Comparison of ENCODE assay signal across 8 mouse cellular contexts in genomic region chr3:148343633-148344361, GRCm38 (mm10).
DNase-seq lines count a peak whose midpoint lies in the region; ATAC-seq and TF ChIP-seq lines count a peak whose summit lies in the region.

No protein-coding gene starts in this region.

- H3K4me2 ChIP-seq in hindbrain, embryonic 14.5 days (replicated peaks): peak overlapping the region; percentile 27
- H3K4me2 ChIP-seq in limb, embryonic 14.5 days (replicated peaks; ENCODE audit: low read depth, low read length, severe bottlenecking): no peak overlapping the region; the same call in 1 of the 2 replicates
- no peak overlapping the region for H3K4me2 ChIP-seq in neural tube, embryonic 11.5 days (ENCODE audit: low read depth)

- H3K36me3 ChIP-seq in hindbrain, embryonic 14.5 days (replicated peaks; ENCODE audit: control insufficient read depth, insufficient read depth): no peaks in the 10 kb centered on the region
- no peaks in the 10 kb centered on the region for H3K36me3 ChIP-seq in limb, embryonic 14.5 days (ENCODE audit: control insufficient read depth, insufficient read depth, low read length)
- H3K36me3 ChIP-seq in neural tube, embryonic 11.5 days (ENCODE audit: control insufficient read depth, insufficient read depth, low read length): no peaks in the 10 kb centered on the region

- no peaks in the 10 kb centered on the region for H3K27me3 ChIP-seq in hindbrain, embryonic 14.5 days (ENCODE audit: control insufficient read depth, insufficient read depth, low read length)
- H3K27me3 ChIP-seq in limb, embryonic 14.5 days (ENCODE audit: control insufficient read depth, insufficient read depth, low read length): no peaks in the 10 kb centered on the region
- H3K27me3 ChIP-seq in neural tube, embryonic 11.5 days (ENCODE audit: control insufficient read depth, insufficient read depth, low read length): no peaks in the 10 kb centered on the region

- TF ChIP-seq POLR2A in limb, embryonic 14.5 days (IDR thresholded peaks at IDR 0.05; ENCODE audit: borderline replicate concordance, extremely low read depth, insufficient read depth, insufficient read length): no peak

- peak; percentile 91 for ATAC-seq in hindbrain, embryonic 14.5 days (ENCODE audit: low FRiP score)
- ATAC-seq in limb, embryonic 14.5 days (ENCODE audit: low FRiP score, low read depth): peak; percentile 73
- ATAC-seq in neural tube, embryonic 11.5 days (ENCODE audit: insufficient read depth, low FRiP score, low TSS enrichment): peak; percentile 69

- no peak overlapping the region for H3K4me3 ChIP-seq in hindbrain, embryonic 14.5 days (replicated peaks; ENCODE audit: low read length)
- H3K4me3 ChIP-seq in limb, embryonic 14.5 days (replicated peaks; ENCODE audit: low read length): no peak overlapping the region
- H3K4me3 ChIP-seq in neural tube, embryonic 11.5 days (ENCODE audit: low read depth, low read length): no peak overlapping the region

- WGBS in hindbrain, embryonic 14.5 days: 5% methylated on average over 10 of the region's 10 CpGs
- 19% methylated on average over 10 of the region's 10 CpGs for WGBS in limb, embryonic 14.5 days
- WGBS in neural tube, embryonic 11.5 days: 6% methylated on average over 10 of the region's 10 CpGs

- no peaks in the 10 kb centered on the region for H3K9me3 ChIP-seq in hindbrain, embryonic 14.5 days (ENCODE audit: control insufficient read depth, low read length)
- no peaks in the 10 kb centered on the region for H3K9me3 ChIP-seq in limb, embryonic 14.5 days (ENCODE audit: control insufficient read depth, low read length)
- H3K9me3 ChIP-seq in neural tube, embryonic 11.5 days (ENCODE audit: control insufficient read depth, low read length): no peaks in the 10 kb centered on the region

- peak overlapping the region; percentile 2; the same call in 1 of the 2 replicates for H3K27ac ChIP-seq in hindbrain, embryonic 14.5 days
- H3K27ac ChIP-seq in limb, embryonic 14.5 days (replicated peaks; ENCODE audit: low read depth, low read length): no peak overlapping the region
- H3K27ac ChIP-seq in neural tube, embryonic 11.5 days (ENCODE audit: low read depth, low read length): no peak overlapping the region

- no peak overlapping the region for H3K9ac ChIP-seq in hindbrain, embryonic 14.5 days
- no peak overlapping the region for H3K9ac ChIP-seq in limb, embryonic 14.5 days (ENCODE audit: low read depth, low read length, severe bottlenecking)
- no peak overlapping the region for H3K9ac ChIP-seq in neural tube, embryonic 11.5 days (ENCODE audit: low read length)

- H3K4me1 ChIP-seq in hindbrain, embryonic 14.5 days (replicated peaks; ENCODE audit: control insufficient read depth, insufficient read depth, low read length): peaks cover 19% of the 10 kb centered on the region
- peaks cover 9% of the 10 kb centered on the region; the same call in 1 of the 2 replicates for H3K4me1 ChIP-seq in limb, embryonic 14.5 days (ENCODE audit: control insufficient read depth, insufficient read depth, low read length)
- H3K4me1 ChIP-seq in neural tube, embryonic 11.5 days (ENCODE audit: control insufficient read depth, insufficient read depth, low read length): no peaks in the 10 kb centered on the region

- intact Hi-C loops in gastrocnemius, postnatal 14 days (cut with DNase I; ENCODE audit: low total_unique reads): no loop called here

- DNase-seq in cerebellum, adult 18-20 months: peak; percentile 10 to 11
- no peak for DNase-seq in cerebellum, adult 11 months
- peak; percentile 26 to 66 for DNase-seq in cerebellum, postnatal 4 days (ENCODE audit: low spot score in 2 of 2)
- peak; percentile 84 for DNase-seq in gastrocnemius, postnatal 14 days
- peak; percentile 58 for DNase-seq in hindbrain, embryonic 14.5 days (ENCODE audit: low spot score)
- peak; percentile 60 for DNase-seq in limb, embryonic 14.5 days (ENCODE audit: low spot score)
- DNase-seq in neural tube, embryonic 11.5 days (ENCODE audit: low spot score): peak; percentile 49
- DNase-seq in spleen, postnatal 4 days (ENCODE audit: low spot score in 2 of 2): no peak

Comparison
In these comparisons a context has a peak if more than half of its experiments do, and no peak if none do; other contexts are left out.
1. DNase-seq: peak in cerebellum, adult 18-20 months (2 of 2), cerebellum, postnatal 4 days (2 of 2), gastrocnemius, postnatal 14 days (single experiment), hindbrain, embryonic 14.5 days (single experiment), limb, embryonic 14.5 days (single experiment) and neural tube, embryonic 11.5 days (single experiment); none in cerebellum, adult 11 months (single experiment) and spleen, postnatal 4 days (0 of 2).
2. Peak in every context shown above with its lines, with median percentiles within 50 percentile points of each other: ATAC-seq.